17 mouse cellular contexts compared by ENCODE assay signal in genomic region chr16:32396541-32396835, GRCm38 (mm10). TPM values are rescaled to one million over a fixed set of nuclear protein-coding genes. Genes with fewer than 3 reads are reported as not detected.
A peak's percentile ranks its signal among the peaks of the same experiment; 100 is the strongest.
DNase-seq lines count a peak whose midpoint lies in the region; ATAC-seq lines count a peak whose summit lies in the region.
"Had no signal": no experiment of that assay in that cellular context is flagged by ENCODE, and none has a peak within 500 bp of the region (broad histone marks: within the 10 kb centered on the region; RNA-seq: fewer than 3 reads in every experiment).

No protein-coding gene starts in this region.

- no peak overlapping the region for H3K4me2 ChIP-seq in heart, embryonic 11.5 days
- no peak overlapping the region for H3K4me2 ChIP-seq in neural tube, embryonic 13.5 days
- H3K4me2 ChIP-seq in neural tube, embryonic 15.5 days = no peak overlapping the region
- no peak overlapping the region for H3K4me2 ChIP-seq in stomach, embryonic 15.5 days

- no peak for ATAC-seq in heart, embryonic 11.5 days (replicated peaks; ENCODE audit: insufficient number of reproducible peaks, low FRiP score, low TSS enrichment)
- ATAC-seq in neural tube, embryonic 13.5 days (ENCODE audit: low read depth) = no peak
- ATAC-seq in neural tube, embryonic 15.5 days (ENCODE audit: low FRiP score) = no peak
- ATAC-seq in granulocyte monocyte progenitor cell, adult 5-6 weeks (replicated peaks; ENCODE audit: poor library complexity, severe bottlenecking) = peak; percentile 20; the same call in 1 of the 2 replicates
- no peak for ATAC-seq in stomach, embryonic 15.5 days (ENCODE audit: insufficient read depth, low FRiP score, low read depth)
- ATAC-seq: CD4-positive, CD25-positive, alpha-beta regulatory T cell, adult 4 months; forebrain, postnatal 0 days; inflammation-experienced regulatory T-cells, adult 6 months had no signal

- 0 out of 2 replicates have a peak, but pooled peaks cover 3% of the 10 kb centered on the region for H3K4me1 ChIP-seq in heart, embryonic 10.5 days
- H3K4me1 ChIP-seq in heart, embryonic 11.5 days (ENCODE audit: control insufficient read depth, insufficient read depth, low read length) = no peaks in the 10 kb centered on the region
- H3K4me1 ChIP-seq in neural tube, embryonic 13.5 days (replicated peaks) = no peaks in the 10 kb centered on the region
- H3K4me1 ChIP-seq in neural tube, embryonic 15.5 days = no peaks in the 10 kb centered on the region
- H3K4me1 ChIP-seq in stomach, embryonic 15.5 days = no peaks in the 10 kb centered on the region

- H3K9me3 ChIP-seq in heart, embryonic 10.5 days = no peaks in the 10 kb centered on the region
- H3K9me3 ChIP-seq in heart, embryonic 11.5 days (replicated peaks; ENCODE audit: control insufficient read depth, low read length) = no peaks in the 10 kb centered on the region
- H3K9me3 ChIP-seq in neural tube, embryonic 13.5 days = no peaks in the 10 kb centered on the region
- no peaks in the 10 kb centered on the region for H3K9me3 ChIP-seq in neural tube, embryonic 15.5 days (replicated peaks)
- no peaks in the 10 kb centered on the region for H3K9me3 ChIP-seq in stomach, embryonic 15.5 days

- no peak for DNase-seq in heart, embryonic 10.5 days (ENCODE audit: low spot score)
- DNase-seq in left cerebral cortex, adult 18-20 months (ENCODE audit: low spot score in 2 of 2) = no peak
- no peak for DNase-seq in thymus, postnatal 4 days
- DNase-seq: cerebellum, postnatal 25 days; forebrain, postnatal 0 days; lung, postnatal 4 days; right cerebral cortex, postnatal 14 days had no signal

- peak overlapping the region; percentile 54 for H3K27ac ChIP-seq in heart, embryonic 10.5 days
- no peak overlapping the region for H3K27ac ChIP-seq in heart, embryonic 11.5 days (ENCODE audit: low read depth, low read length)
- H3K27ac ChIP-seq in neural tube, embryonic 13.5 days (replicated peaks) = peak overlapping the region; percentile 2; the same call in 1 of the 2 replicates
- H3K27ac ChIP-seq in neural tube, embryonic 15.5 days (replicated peaks) = no peak overlapping the region
- peak overlapping the region; percentile 51; the same call in 1 of the 2 replicates for H3K27ac ChIP-seq in stomach, embryonic 15.5 days
- H3K27ac ChIP-seq: liver, embryonic 14.5 days had no signal

- H3K4me3 ChIP-seq in heart, embryonic 10.5 days = no peak overlapping the region
- no peak overlapping the region for H3K4me3 ChIP-seq in heart, embryonic 11.5 days (ENCODE audit: low read depth, low read length)
- no peak overlapping the region for H3K4me3 ChIP-seq in neural tube, embryonic 13.5 days
- no peak overlapping the region for H3K4me3 ChIP-seq in neural tube, embryonic 15.5 days (replicated peaks)
- no peak overlapping the region for H3K4me3 ChIP-seq in stomach, embryonic 15.5 days (replicated peaks)

- WGBS in heart, embryonic 10.5 days = 64% methylated on average over 3 of the region's 3 CpGs
- 62% methylated on average over 3 of the region's 3 CpGs for WGBS in heart, embryonic 11.5 days (ENCODE audit: insufficient replicate concordance)
- WGBS in neural tube, embryonic 13.5 days = 63% methylated on average over 3 of the region's 3 CpGs
- WGBS in neural tube, embryonic 15.5 days = 69% methylated on average over 3 of the region's 3 CpGs
- 53% methylated on average over 3 of the region's 3 CpGs for WGBS in stomach, embryonic 15.5 days

- no peaks in the 10 kb centered on the region for H3K27me3 ChIP-seq in heart, embryonic 10.5 days (ENCODE audit: insufficient read depth, poor library complexity, severe bottlenecking)
- H3K27me3 ChIP-seq in heart, embryonic 11.5 days (ENCODE audit: control insufficient read depth, insufficient read depth, low read length) = no peaks in the 10 kb centered on the region
- no peaks in the 10 kb centered on the region for H3K27me3 ChIP-seq in neural tube, embryonic 13.5 days
- H3K27me3 ChIP-seq in neural tube, embryonic 15.5 days (replicated peaks) = no peaks in the 10 kb centered on the region
- H3K27me3 ChIP-seq in stomach, embryonic 15.5 days (replicated peaks) = no peaks in the 10 kb centered on the region

- no peak overlapping the region for H3K9ac ChIP-seq in heart, embryonic 11.5 days (ENCODE audit: low read depth, low read length)
- no peak overlapping the region for H3K9ac ChIP-seq in neural tube, embryonic 13.5 days
- no peak overlapping the region for H3K9ac ChIP-seq in neural tube, embryonic 15.5 days (replicated peaks)
- no peak overlapping the region for H3K9ac ChIP-seq in stomach, embryonic 15.5 days
- H3K9ac ChIP-seq: forebrain, postnatal 0 days; liver, embryonic 14.5 days had no signal

- H3K36me3 ChIP-seq in heart, embryonic 10.5 days = peaks cover 12% of the 10 kb centered on the region
- H3K36me3 ChIP-seq in heart, embryonic 11.5 days (ENCODE audit: control insufficient read depth, insufficient read depth, low read length) = peaks cover 3% of the 10 kb centered on the region
- peaks cover 19% of the 10 kb centered on the region for H3K36me3 ChIP-seq in neural tube, embryonic 13.5 days
- H3K36me3 ChIP-seq in neural tube, embryonic 15.5 days = peaks cover 11% of the 10 kb centered on the region; the same call in 1 of the 2 replicates
- 0 out of 2 replicates have a peak, but pooled peaks cover 3% of the 10 kb centered on the region for H3K36me3 ChIP-seq in stomach, embryonic 15.5 days

RNA-seq across cellular contexts. Expression of gene Tm4sf19, which starts 3.8 kb away (rescaled TPM):
- polyA plus RNA-seq in heart, embryonic 10.5 days (2016; fragmentation: Nextera tagmentation; extraction: Ambion mirVana) = not detected in 2 replicates
- not detected in 2 replicates for polyA plus RNA-seq in heart, embryonic 11.5 days (2014; fragmentation: Nextera tagmentation; extraction: Ambion mirVana)
- polyA plus RNA-seq in neural tube, embryonic 13.5 days (2015; fragmentation: Nextera tagmentation; extraction: Ambion mirVana) = not detected in 2 replicates
- not detected in 2 replicates for polyA plus RNA-seq in neural tube, embryonic 15.5 days (2015; fragmentation: Nextera tagmentation; extraction: Ambion mirVana)
- total RNA-seq in granulocyte monocyte progenitor cell, adult 5-6 weeks (2014; fragmentation: Nextera tagmentation) = not detected in 2 replicates
- total RNA-seq in granulocyte monocyte progenitor cell, adult 5-6 weeks (2017) = not detected in 2 replicates
- not detected in 2 replicates for polyA plus RNA-seq in stomach, embryonic 15.5 days (2015; fragmentation: Nextera tagmentation; extraction: Ambion mirVana)
- not detected for total RNA-seq in left cerebral cortex, adult 18-20 months (2021)
- total RNA-seq: heart, postnatal 10 days; neutrophil, adult 5-6 weeks had no signal
- polyA plus RNA-seq: CD4-positive, CD25-positive, alpha-beta regulatory T cell, adult 4 months; forebrain, postnatal 0 days; inflammation-experienced regulatory T-cells, adult 6 months had no signal

RNA-seq across cellular contexts. Expression of gene Tctex1d2, which starts 23.0 kb away (rescaled TPM):
- 28.9 and 29.5 TPM in 2 replicates for polyA plus RNA-seq in heart, embryonic 10.5 days (2016; fragmentation: Nextera tagmentation; extraction: Ambion mirVana)
- polyA plus RNA-seq in heart, embryonic 11.5 days (2014; fragmentation: Nextera tagmentation; extraction: Ambion mirVana) = 25.4 and 26.0 TPM in 2 replicates
- 33.2 and 40.3 TPM in 2 replicates for polyA plus RNA-seq in neural tube, embryonic 13.5 days (2015; fragmentation: Nextera tagmentation; extraction: Ambion mirVana)
- polyA plus RNA-seq in neural tube, embryonic 15.5 days (2015; fragmentation: Nextera tagmentation; extraction: Ambion mirVana) = 39.6 and 41.5 TPM in 2 replicates
- total RNA-seq in granulocyte monocyte progenitor cell, adult 5-6 weeks (2014; fragmentation: Nextera tagmentation) = 41.4 and 54.7 TPM in 2 replicates
- 31.5 and 49.4 TPM in 2 replicates for total RNA-seq in granulocyte monocyte progenitor cell, adult 5-6 weeks (2017)
- polyA plus RNA-seq in stomach, embryonic 15.5 days (2015; fragmentation: Nextera tagmentation; extraction: Ambion mirVana) = 27.4 and 27.5 TPM in 2 replicates
- total RNA-seq in left cerebral cortex, adult 18-20 months (2021) = 10 to 100 TPM; 15.5 to 17.1 TPM

RNA-seq across cellular contexts. Expression of gene Pcyt1a, which starts 34.2 kb away (rescaled TPM):
- polyA plus RNA-seq in heart, embryonic 10.5 days (2016; fragmentation: Nextera tagmentation; extraction: Ambion mirVana) = 36.6 and 43.9 TPM in 2 replicates
- polyA plus RNA-seq in heart, embryonic 11.5 days (2014; fragmentation: Nextera tagmentation; extraction: Ambion mirVana) = 38.0 and 41.8 TPM in 2 replicates
- 42.1 and 49.7 TPM in 2 replicates for polyA plus RNA-seq in neural tube, embryonic 13.5 days (2015; fragmentation: Nextera tagmentation; extraction: Ambion mirVana)
- polyA plus RNA-seq in neural tube, embryonic 15.5 days (2015; fragmentation: Nextera tagmentation; extraction: Ambion mirVana) = 44.2 and 46.0 TPM in 2 replicates
- total RNA-seq in granulocyte monocyte progenitor cell, adult 5-6 weeks (2014; fragmentation: Nextera tagmentation) = 53.2 and 65.3 TPM in 2 replicates
- total RNA-seq in granulocyte monocyte progenitor cell, adult 5-6 weeks (2017) = 79.3 and 90.5 TPM in 2 replicates
- 39.4 and 42.7 TPM in 2 replicates for polyA plus RNA-seq in stomach, embryonic 15.5 days (2015; fragmentation: Nextera tagmentation; extraction: Ambion mirVana)
- 10 to 100 TPM; 36.2 to 41.3 TPM for total RNA-seq in left cerebral cortex, adult 18-20 months (2021)

Comparison
In these comparisons a context has a peak if more than half of its experiments do, and no peak if none do; other contexts are left out.
1. H3K27ac ChIP-seq: peak in heart, embryonic 10.5 days (single experiment), neural tube, embryonic 13.5 days (single experiment) and stomach, embryonic 15.5 days (single experiment); none in heart, embryonic 11.5 days (single experiment) and neural tube, embryonic 15.5 days (single experiment).